ENCODE assay signal across 20 mouse cellular contexts in the genomic region with DNA sequence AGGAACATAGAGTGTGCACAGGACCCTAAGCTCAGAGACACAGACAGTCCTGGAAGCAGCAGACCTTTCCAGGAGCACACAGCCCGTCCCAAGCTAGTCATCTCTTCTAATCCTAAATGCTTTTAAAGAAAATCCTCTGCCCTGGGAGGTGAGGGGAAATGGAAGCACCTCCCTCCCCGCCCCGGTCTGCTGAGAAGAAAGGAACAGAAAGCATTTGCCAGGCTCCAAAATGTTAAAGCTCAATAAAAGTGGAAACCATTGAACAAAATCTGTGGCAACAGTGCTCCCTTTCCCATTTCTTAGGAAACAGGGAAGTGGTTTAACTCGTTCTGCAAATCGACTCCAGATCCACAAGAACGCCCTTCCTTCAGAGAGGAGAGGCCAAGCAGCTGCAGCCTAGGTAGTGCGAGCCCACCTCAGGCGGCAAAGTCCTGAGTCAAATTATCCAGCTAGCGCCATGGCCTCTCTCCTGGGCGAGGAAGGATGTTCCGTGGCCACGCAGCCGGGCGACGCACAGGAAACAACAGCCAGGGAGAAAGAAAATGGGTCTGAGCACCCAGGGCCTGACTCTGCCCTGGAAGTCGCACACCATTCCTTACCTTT. TPM values are rescaled to one million over a fixed set of nuclear protein-coding genes. Genes with fewer than 3 reads are reported as not detected.
DNase-seq lines count a peak whose midpoint lies in the region; ATAC-seq lines count a peak whose summit lies in the region.
"Had no signal": no experiment of that assay in that cellular context is flagged by ENCODE, and none has a peak within 500 bp of the region (broad histone marks: within the 10 kb centered on the region; RNA-seq: fewer than 3 reads in every experiment).

No protein-coding gene starts in this region.

- no peak overlapping the region for H3K4me2 ChIP-seq in hindbrain, embryonic 12.5 days (replicated peaks)
- H3K4me2 ChIP-seq in hindbrain, embryonic 14.5 days (replicated peaks): no peak overlapping the region
- H3K4me2 ChIP-seq: liver, embryonic 13.5 days had no signal

- H3K36me3 ChIP-seq in hindbrain, embryonic 12.5 days: no peaks in the 10 kb centered on the region
- no peaks in the 10 kb centered on the region for H3K36me3 ChIP-seq in hindbrain, embryonic 14.5 days (replicated peaks; ENCODE audit: control insufficient read depth, insufficient read depth)
- no peaks in the 10 kb centered on the region for H3K36me3 ChIP-seq in embryonic facial prominence, embryonic 10.5 days (replicated peaks)
- H3K36me3 ChIP-seq: liver, embryonic 13.5 days had no signal

- peaks cover 24% of the 10 kb centered on the region for H3K4me1 ChIP-seq in hindbrain, embryonic 12.5 days
- H3K4me1 ChIP-seq in hindbrain, embryonic 14.5 days (replicated peaks; ENCODE audit: control insufficient read depth, insufficient read depth, low read length): peaks cover 4% of the 10 kb centered on the region; the same call in 1 of the 2 replicates
- peaks cover 29% of the 10 kb centered on the region for H3K4me1 ChIP-seq in embryonic facial prominence, embryonic 10.5 days

- H3K27ac ChIP-seq in hindbrain, embryonic 12.5 days: no peak overlapping the region
- H3K27ac ChIP-seq in hindbrain, embryonic 14.5 days: no peak overlapping the region
- H3K27ac ChIP-seq in embryonic facial prominence, embryonic 10.5 days (replicated peaks): no peak overlapping the region
- H3K27ac ChIP-seq: gastrocnemius, adult 2 months; left cerebral cortex, adult 2 months; liver, embryonic 13.5 days had no signal

- peak; percentile 25 for DNase-seq in embryo, embryonic 10.5 days (ENCODE audit: low spot score)
- no peak for DNase-seq in embryo, embryonic 11 days
- DNase-seq in hindbrain, embryonic 14.5 days (ENCODE audit: low spot score): no peak
- peak; percentile 50 for DNase-seq in embryonic facial prominence, embryonic 10.5 days (ENCODE audit: low spot score)
- DNase-seq in right cerebral cortex, adult 2 months (ENCODE audit: low spot score in 2 of 2): no peak
- no peak for DNase-seq in cerebellum, adult 11 months
- DNase-seq: adrenal gland, postnatal 10 days; gastrocnemius, adult 2 months; heart, postnatal 36 days; kidney, adult 2 months; liver, embryonic 13.5 days; lung, postnatal 14 days had no signal

- 0 out of 2 replicates have a peak overlapping the region, but pooled peaks have one; percentile 29 for H3K4me3 ChIP-seq in hindbrain, embryonic 12.5 days
- H3K4me3 ChIP-seq in hindbrain, embryonic 14.5 days (replicated peaks; ENCODE audit: low read length): no peak overlapping the region
- H3K4me3 ChIP-seq in embryonic facial prominence, embryonic 10.5 days: peak overlapping the region; percentile 26
- H3K4me3 ChIP-seq: left cerebral cortex, adult 2 months had no signal

- H3K9me3 ChIP-seq in hindbrain, embryonic 12.5 days (replicated peaks): no peaks in the 10 kb centered on the region
- H3K9me3 ChIP-seq in hindbrain, embryonic 14.5 days (ENCODE audit: control insufficient read depth, low read length): no peaks in the 10 kb centered on the region
- no peaks in the 10 kb centered on the region for H3K9me3 ChIP-seq in embryonic facial prominence, embryonic 10.5 days
- H3K9me3 ChIP-seq: liver, embryonic 13.5 days had no signal

- H3K9ac ChIP-seq in hindbrain, embryonic 12.5 days: no peak overlapping the region
- H3K9ac ChIP-seq in hindbrain, embryonic 14.5 days: no peak overlapping the region
- H3K9ac ChIP-seq: liver, embryonic 13.5 days had no signal

- 2% methylated on average over 16 of the region's 16 CpGs for WGBS in hindbrain, embryonic 12.5 days
- 3% methylated on average over 16 of the region's 16 CpGs for WGBS in hindbrain, embryonic 14.5 days
- WGBS in embryonic facial prominence, embryonic 10.5 days: 2% methylated on average over 16 of the region's 16 CpGs

- H3K27me3 ChIP-seq in hindbrain, embryonic 12.5 days: peaks cover 100% of the 10 kb centered on the region
- H3K27me3 ChIP-seq in hindbrain, embryonic 14.5 days (ENCODE audit: control insufficient read depth, insufficient read depth, low read length): peaks cover 95% of the 10 kb centered on the region
- H3K27me3 ChIP-seq in embryonic facial prominence, embryonic 10.5 days (replicated peaks; ENCODE audit: low read depth, poor library complexity, severe bottlenecking): peaks cover 100% of the 10 kb centered on the region
- H3K27me3 ChIP-seq: CH12.LX had no signal

- ATAC-seq in hindbrain, embryonic 12.5 days (ENCODE audit: low FRiP score): no peak
- no peak for ATAC-seq in hindbrain, embryonic 14.5 days (ENCODE audit: low FRiP score)
- ATAC-seq in megakaryocyte, adult 5-6 weeks (ENCODE audit: poor library complexity, severe bottlenecking): peak; percentile 17; the same call in 1 of the 2 replicates

RNA-seq across cellular contexts. Expression of a gene that starts 1.9 kb away (rescaled TPM):
- 0.77 and 0.93 TPM in 2 replicates for polyA plus RNA-seq in hindbrain, embryonic 12.5 days (2016; fragmentation: Nextera tagmentation; extraction: Ambion mirVana)
- polyA plus RNA-seq in hindbrain, embryonic 14.5 days (2014; fragmentation: Nextera tagmentation; extraction: Ambion mirVana): 0.48 and 0.54 TPM in 2 replicates
- polyA plus RNA-seq in embryonic facial prominence, embryonic 10.5 days (2016; fragmentation: Nextera tagmentation; extraction: Ambion mirVana): 0.16 TPM in 1 of 2 replicates, not detected in the other
- not detected in 2 replicates for total RNA-seq in megakaryocyte, adult 5-6 weeks (2015)
- not detected in 2 replicates for total RNA-seq in megakaryocyte, adult 5-6 weeks (2017)
- total RNA-seq: adrenal gland, postnatal 10 days; CH12.LX; common myeloid progenitor, adult 5-6 weeks; gastrocnemius, adult 2 months; heart, postnatal 36 days; left cerebral cortex, adult 2 months; monocyte, adult 5-6 weeks; neutrophil, adult 5-6 weeks had no signal
- polyA plus RNA-seq: kidney, adult 2 months; liver, embryonic 13.5 days; urinary bladder, adult 2 months had no signal

RNA-seq across cellular contexts. Expression of a gene that starts 19.1 kb away (rescaled TPM):
- polyA plus RNA-seq in hindbrain, embryonic 12.5 days (2016; fragmentation: Nextera tagmentation; extraction: Ambion mirVana): 54.3 and 62.6 TPM in 2 replicates
- polyA plus RNA-seq in hindbrain, embryonic 14.5 days (2014; fragmentation: Nextera tagmentation; extraction: Ambion mirVana): 116 and 123 TPM in 2 replicates
- 37.5 and 40.9 TPM in 2 replicates for polyA plus RNA-seq in embryonic facial prominence, embryonic 10.5 days (2016; fragmentation: Nextera tagmentation; extraction: Ambion mirVana)
- 6.0 TPM in 2 replicates for total RNA-seq in megakaryocyte, adult 5-6 weeks (2015)
- total RNA-seq in megakaryocyte, adult 5-6 weeks (2017): 6.0 and 6.1 TPM in 2 replicates

RNA-seq across cellular contexts. Expression of a gene that starts 19.2 kb away (rescaled TPM):
- 35.3 and 38.6 TPM in 2 replicates for polyA plus RNA-seq in hindbrain, embryonic 12.5 days (2016; fragmentation: Nextera tagmentation; extraction: Ambion mirVana)
- polyA plus RNA-seq in hindbrain, embryonic 14.5 days (2014; fragmentation: Nextera tagmentation; extraction: Ambion mirVana): 37.3 and 42.6 TPM in 2 replicates
- polyA plus RNA-seq in embryonic facial prominence, embryonic 10.5 days (2016; fragmentation: Nextera tagmentation; extraction: Ambion mirVana): 19.3 and 21.4 TPM in 2 replicates
- 18.7 and 24.2 TPM in 2 replicates for total RNA-seq in megakaryocyte, adult 5-6 weeks (2015)
- total RNA-seq in megakaryocyte, adult 5-6 weeks (2017): 18.6 and 20.7 TPM in 2 replicates

RNA-seq across cellular contexts. Expression of a gene that starts 56.7 kb away (rescaled TPM):
- 393 and 431 TPM in 2 replicates for polyA plus RNA-seq in hindbrain, embryonic 12.5 days (2016; fragmentation: Nextera tagmentation; extraction: Ambion mirVana)
- polyA plus RNA-seq in hindbrain, embryonic 14.5 days (2014; fragmentation: Nextera tagmentation; extraction: Ambion mirVana): 432 and 451 TPM in 2 replicates
- 587 and 594 TPM in 2 replicates for polyA plus RNA-seq in embryonic facial prominence, embryonic 10.5 days (2016; fragmentation: Nextera tagmentation; extraction: Ambion mirVana)
- 194 and 203 TPM in 2 replicates for total RNA-seq in megakaryocyte, adult 5-6 weeks (2015)
- 103 and 109 TPM in 2 replicates for total RNA-seq in megakaryocyte, adult 5-6 weeks (2017)

Comparison
In these comparisons a context has a peak if more than half of its experiments do, and no peak if none do; other contexts are left out.
1. DNase-seq: peak in embryo, embryonic 10.5 days (single experiment) and embryonic facial prominence, embryonic 10.5 days (single experiment); none in embryo, embryonic 11 days (single experiment), hindbrain, embryonic 14.5 days (single experiment), right cerebral cortex, adult 2 months (0 of 2) and cerebellum, adult 11 months (single experiment).